Mouse (Mus musculus) small intestine, adult 2 months (tissue): ENCODE results near the gene Cdk15.

ENCODE experiments used
- CTCF ChIP-seq: fragments of 200-500 bp; IDR thresholded peaks from 2 replicates; pipeline ENCODE4 v1.5.1; 2012; ENCODE audit warnings: low read depth, mild to moderate bottlenecking, control low read depth, inconsistent platforms, low read length, moderate library complexity, mixed read lengths; ENCODE audit not compliant: insufficient replicate concordance, insufficient read length; ENCODE audit errors: extremely low read depth
- POLR2A ChIP-seq: fragments of 200-500 bp; IDR thresholded peaks from 2 replicates; pipeline ENCODE4 v1.6.1; 2012; ENCODE audit warnings: low read depth, mild to moderate bottlenecking, control low read depth, inconsistent platforms, low read length, moderate library complexity

GRCm38 (mm10) chr1:59311292-59311885 lies 54.7 kb downstream of the Cdk15 start:
- TF ChIP-seq POLR2A (no peak), CTCF (no peak)
